Mouse (Mus musculus): ENCODE data around the gene Cacna1g. TPM values are rescaled to one million over a fixed set of nuclear protein-coding genes. Genes with fewer than 3 reads are reported as not detected.

The Cacna1g gene
- polyA plus RNA-seq, 1 experiment from 2014 or later, result 30.5 TPM

- 80% methylated on average over 6 of the region's 6 CpGs for WGBS
- 0 out of 2 replicates have a peak, but pooled peaks cover 3% of the 10 kb centered on the region for H3K9me3 ChIP-seq (ENCODE audit: control insufficient read depth, low read length)
- H3K36me3 ChIP-seq (ENCODE audit: control insufficient read depth, insufficient read depth, low read length), result no peaks in the 10 kb centered on the region
- H3K9ac ChIP-seq (ENCODE audit: low read depth, low read length), result no peak overlapping the region
- no peak overlapping the region for H3K4me3 ChIP-seq (ENCODE audit: low read depth, low read length)
- no peaks in the 10 kb centered on the region for H3K27me3 ChIP-seq (replicated peaks; ENCODE audit: control insufficient read depth, insufficient read depth, low read length)
- DNase-seq (ENCODE audit: low spot score), result no peak
- no peak overlapping the region for H3K27ac ChIP-seq (replicated peaks; ENCODE audit: low read depth, low read length)
- no peak for ATAC-seq (ENCODE audit: low read depth)
- H3K4me2 ChIP-seq (ENCODE audit: low read depth, low read length), result no peak overlapping the region
- H3K4me1 ChIP-seq (ENCODE audit: control insufficient read depth, insufficient read depth, low read length), result no peaks in the 10 kb centered on the region
Observed at GRCm38 (mm10) chr11:94369981-94370380, 104.0 kb downstream of the Cacna1g start.

GRCm38 (mm10) chr11:94365340-94365739, 108.7 kb downstream of the Cacna1g start:
- no peak overlapping the region for H3K9ac ChIP-seq (ENCODE audit: low read depth, low read length)
- 50% methylated on average over 3 of the region's 3 CpGs for WGBS
- no peak overlapping the region for H3K27ac ChIP-seq (replicated peaks; ENCODE audit: low read depth, low read length)
- H3K4me3 ChIP-seq (ENCODE audit: low read depth, low read length), result no peak overlapping the region
- DNase-seq (ENCODE audit: low spot score) (no peak), ATAC-seq (ENCODE audit: low read depth) (no peak)
- no peaks in the 10 kb centered on the region for H3K27me3 ChIP-seq (replicated peaks; ENCODE audit: control insufficient read depth, insufficient read depth, low read length)
- 0 out of 2 replicates have a peak, but pooled peaks cover 3% of the 10 kb centered on the region for H3K9me3 ChIP-seq (ENCODE audit: control insufficient read depth, low read length)
- no peaks in the 10 kb centered on the region for H3K36me3 ChIP-seq (ENCODE audit: control insufficient read depth, insufficient read depth, low read length)
- H3K4me2 ChIP-seq (ENCODE audit: low read depth, low read length), result no peak overlapping the region
- H3K4me1 ChIP-seq (ENCODE audit: control insufficient read depth, insufficient read depth, low read length), result no peaks in the 10 kb centered on the region

GRCm38 (mm10) chr11:94363690-94364089, 110.3 kb downstream of the Cacna1g start:
- peak; percentile 26; the same call in 1 of the 2 replicates for ATAC-seq (ENCODE audit: low read depth)
- Histone ChIP-seq H3K9ac (ENCODE audit: low read depth, low read length) (no peak overlapping the region), H3K27me3 (replicated peaks; ENCODE audit: control insufficient read depth, insufficient read depth, low read length) (no peaks in the 10 kb centered on the region), H3K27ac (replicated peaks; ENCODE audit: low read depth, low read length) (no peak overlapping the region), H3K4me1 (ENCODE audit: control insufficient read depth, insufficient read depth, low read length) (no peaks in the 10 kb centered on the region), H3K4me2 (ENCODE audit: low read depth, low read length) (no peak overlapping the region), H3K4me3 (ENCODE audit: low read depth, low read length) (no peak overlapping the region), H3K9me3 (ENCODE audit: control insufficient read depth, low read length) (0 out of 2 replicates have a peak, but pooled peaks cover 3% of the 10 kb centered on the region), H3K36me3 (ENCODE audit: control insufficient read depth, insufficient read depth, low read length) (no peaks in the 10 kb centered on the region)
- WGBS, result 66% methylated on average over 7 of the region's 7 CpGs
- DNase-seq (ENCODE audit: low spot score), result peak; percentile 66

- 94% methylated on average over 5 of the region's 5 CpGs for WGBS
- no peak overlapping the region for H3K4me3 ChIP-seq (ENCODE audit: low read depth, low read length)
- H3K36me3 ChIP-seq (ENCODE audit: control insufficient read depth, insufficient read depth, low read length), result no peaks in the 10 kb centered on the region
- 0 out of 2 replicates have a peak, but pooled peaks cover 3% of the 10 kb centered on the region for H3K9me3 ChIP-seq (ENCODE audit: control insufficient read depth, low read length)
- DNase-seq (ENCODE audit: low spot score) (no peak), ATAC-seq (ENCODE audit: low read depth) (no peak)
- no peak overlapping the region for H3K9ac ChIP-seq (ENCODE audit: low read depth, low read length)
- H3K4me2 ChIP-seq (ENCODE audit: low read depth, low read length), result no peak overlapping the region
- no peaks in the 10 kb centered on the region for H3K27me3 ChIP-seq (replicated peaks; ENCODE audit: control insufficient read depth, insufficient read depth, low read length)
- H3K4me1 ChIP-seq (ENCODE audit: control insufficient read depth, insufficient read depth, low read length), result no peaks in the 10 kb centered on the region
- no peak overlapping the region for H3K27ac ChIP-seq (replicated peaks; ENCODE audit: low read depth, low read length)
Observed at GRCm38 (mm10) chr11:94362101-94362500, 111.9 kb downstream of the Cacna1g start.

- ATAC-seq (ENCODE audit: low read depth), result no peak
- 94% methylated on average over 14 of the region's 14 CpGs for WGBS
Observed at GRCm38 (mm10) chr11:94361166-94361870, 112.7 kb downstream of the Cacna1g start.

GRCm38 (mm10) chr11:94359168-94359567, 114.8 kb downstream of the Cacna1g start:
- no peak overlapping the region for H3K27ac ChIP-seq (replicated peaks; ENCODE audit: low read depth, low read length)
- no peaks in the 10 kb centered on the region for H3K36me3 ChIP-seq (ENCODE audit: control insufficient read depth, insufficient read depth, low read length)
- no peak overlapping the region for H3K9ac ChIP-seq (ENCODE audit: low read depth, low read length)
- no peaks in the 10 kb centered on the region for H3K9me3 ChIP-seq (ENCODE audit: control insufficient read depth, low read length)
- no peak overlapping the region for H3K4me2 ChIP-seq (ENCODE audit: low read depth, low read length)
- 96% methylated on average over 10 of the region's 12 CpGs for WGBS
- H3K4me1 ChIP-seq (ENCODE audit: control insufficient read depth, insufficient read depth, low read length), result no peaks in the 10 kb centered on the region
- no peaks in the 10 kb centered on the region for H3K27me3 ChIP-seq (replicated peaks; ENCODE audit: control insufficient read depth, insufficient read depth, low read length)
- DNase-seq (ENCODE audit: low spot score) (no peak), ATAC-seq (ENCODE audit: low read depth) (no peak)
- H3K4me3 ChIP-seq (ENCODE audit: low read depth, low read length), result no peak overlapping the region

More at GRCm38 (mm10) chr11:94361166-94361870, 112.7 kb downstream of the Cacna1g start:
- H3K4me1 ChIP-seq (ENCODE audit: control insufficient read depth, insufficient read depth, low read length), result no peaks in the 10 kb centered on the region
- no peaks in the 10 kb centered on the region for H3K36me3 ChIP-seq (ENCODE audit: control insufficient read depth, insufficient read depth, low read length)
- H3K9ac ChIP-seq (ENCODE audit: low read depth, low read length), result no peak overlapping the region
- no peaks in the 10 kb centered on the region for H3K27me3 ChIP-seq (replicated peaks; ENCODE audit: control insufficient read depth, insufficient read depth, low read length)
- DNase-seq (ENCODE audit: low spot score), result no peak
- H3K4me3 ChIP-seq (ENCODE audit: low read depth, low read length), result no peak overlapping the region
- H3K9me3 ChIP-seq (ENCODE audit: control insufficient read depth, low read length), result 0 out of 2 replicates have a peak, but pooled peaks cover 3% of the 10 kb centered on the region
- no peak overlapping the region for H3K4me2 ChIP-seq (ENCODE audit: low read depth, low read length)
- no peak overlapping the region for H3K27ac ChIP-seq (replicated peaks; ENCODE audit: low read depth, low read length)

Other genes starting within 250 kb of the Cacna1g start
- gene Wfikkn2, start 228.2 kb downstream of the Cacna1g start, polyA plus RNA-seq (2014; fragmentation: Nextera tagmentation; extraction: Ambion mirVana), result 5.9 and 7.8 TPM in 2 replicates
- 0.38 TPM in 1 of 2 replicates, not detected in the other for gene Gm21885, start 192.3 kb downstream of the Cacna1g start, polyA plus RNA-seq (2014; fragmentation: Nextera tagmentation; extraction: Ambion mirVana)
- gene Luc7l3, start 152.2 kb downstream of the Cacna1g start, polyA plus RNA-seq (2014; fragmentation: Nextera tagmentation; extraction: Ambion mirVana), result 88.8 and 91.4 TPM in 2 replicates
- gene Ankrd40, start 146.2 kb downstream of the Cacna1g start, polyA plus RNA-seq (2014; fragmentation: Nextera tagmentation; extraction: Ambion mirVana), result 24.0 and 28.4 TPM in 2 replicates
- gene Abcc3, start 81.2 kb downstream of the Cacna1g start, polyA plus RNA-seq (2014; fragmentation: Nextera tagmentation; extraction: Ambion mirVana), result 1.3 and 2.2 TPM in 2 replicates
- 0.31 and 0.51 TPM in 2 replicates for gene Spata20, start 12.0 kb upstream of the Cacna1g start, polyA plus RNA-seq (2014; fragmentation: Nextera tagmentation; extraction: Ambion mirVana)
- 4.3 and 6.6 TPM in 2 replicates for gene Epn3, start 25.8 kb upstream of the Cacna1g start, polyA plus RNA-seq (2014; fragmentation: Nextera tagmentation; extraction: Ambion mirVana)
- gene Mycbpap, start 47.5 kb upstream of the Cacna1g start, polyA plus RNA-seq (2014; fragmentation: Nextera tagmentation; extraction: Ambion mirVana), result 1.4 and 4.1 TPM in 2 replicates
- 2.2 and 2.8 TPM in 2 replicates for gene Rsad1, start 75.1 kb upstream of the Cacna1g start, polyA plus RNA-seq (2014; fragmentation: Nextera tagmentation; extraction: Ambion mirVana)
- 9.5 and 10.1 TPM in 2 replicates for gene Chad, start 90.8 kb upstream of the Cacna1g start, polyA plus RNA-seq (2014; fragmentation: Nextera tagmentation; extraction: Ambion mirVana)
- gene Acsf2, start 127.7 kb upstream of the Cacna1g start, polyA plus RNA-seq (2014; fragmentation: Nextera tagmentation; extraction: Ambion mirVana), result 6.3 and 7.3 TPM in 2 replicates
- 205 and 210 TPM in 2 replicates for gene Lrrc59, start 155.6 kb upstream of the Cacna1g start, polyA plus RNA-seq (2014; fragmentation: Nextera tagmentation; extraction: Ambion mirVana)
- 98.3 and 105 TPM in 2 replicates for gene Mrpl27, start 179.6 kb upstream of the Cacna1g start, polyA plus RNA-seq (2014; fragmentation: Nextera tagmentation; extraction: Ambion mirVana)
- 12.6 and 16.9 TPM in 2 replicates for gene Eme1, start 179.8 kb upstream of the Cacna1g start, polyA plus RNA-seq (2014; fragmentation: Nextera tagmentation; extraction: Ambion mirVana)
- gene Xylt2, start 203.3 kb upstream of the Cacna1g start, polyA plus RNA-seq (2014; fragmentation: Nextera tagmentation; extraction: Ambion mirVana), result 22.5 and 29.1 TPM in 2 replicates
- 0.51 and 0.85 TPM in 2 replicates for gene Gm11541, start 230.3 kb upstream of the Cacna1g start, polyA plus RNA-seq (2014; fragmentation: Nextera tagmentation; extraction: Ambion mirVana)

All from embryonic facial prominence, embryonic 14.5 days (tissue).